Mouse (Mus musculus) small intestine, adult 2 months (tissue): Measurements from ENCODE around the gene Ermp1.

ENCODE experiments used
- CTCF ChIP-seq: fragments of 200-500 bp; IDR thresholded peaks from 2 replicates; pipeline ENCODE4 v1.5.1; 2012; ENCODE audit warnings: low read depth, mild to moderate bottlenecking, control low read depth, inconsistent platforms, low read length, moderate library complexity, mixed read lengths; ENCODE audit not compliant: insufficient replicate concordance, insufficient read length; ENCODE audit errors: extremely low read depth
- POLR2A ChIP-seq: fragments of 200-500 bp; IDR thresholded peaks from 2 replicates; pipeline ENCODE4 v1.6.1; 2012; ENCODE audit warnings: low read depth, mild to moderate bottlenecking, control low read depth, inconsistent platforms, low read length, moderate library complexity

GRCm38 (mm10) chr19:29663780-29664179 is 15.6 kb upstream of the Ermp1 start:
- TF ChIP-seq POLR2A (no peak), CTCF (no peak)
